Mouse (Mus musculus) WW6 (cell line): ENCODE results near the gene Tfpt.
"Not testable (repeated sequence)": the region's sequence is repeated elsewhere in the genome, so short reads cannot be mapped to it uniquely, and the experiment has no call there.

Experiments
- DNase-seq: peaks from one replicate; pipeline ENCODE4 v3.0.0-alpha.2; 2013; ENCODE audit warnings: low read depth, low spot score

The Tfpt gene

GRCm38 (mm10) chr7:3578196-3578595, 51.5 kb downstream of the Tfpt start:
- no peak for DNase-seq

GRCm38 (mm10) chr7:3576354-3577124, 53.2 kb downstream of the Tfpt start:
- no peak for DNase-seq

- DNase-seq: no peak
Observed at GRCm38 (mm10) chr7:3574216-3574615, 55.5 kb downstream of the Tfpt start.

GRCm38 (mm10) chr7:3571847-3572246, 57.9 kb downstream of the Tfpt start:
- DNase-seq: no peak

- DNase-seq: not testable (repeated sequence)
Observed at GRCm38 (mm10) chr7:3570580-3570979, 59.1 kb downstream of the Tfpt start.
